Mouse (Mus musculus) left cerebral cortex, adult 2 months (tissue): ENCODE results near the gene Rps6ka5. TPM values are rescaled to one million over a fixed set of nuclear protein-coding genes. Genes with fewer than 3 reads are reported as not detected.

Source experiments
- DNase-seq, 2 experiments: peaks; one replicate each; pipeline ENCODE4 v3.0.0; 2021 to 2022; ENCODE audit warnings: low spot score in 2 of 2, mixed read lengths in 1 of 2; ENCODE audit errors: extremely low spot score in 1 of 2
- H3K27ac ChIP-seq: fragments of 200-600 bp; 2 replicates; pipeline ENCODE4 v1.8.1; 2022
- H3K4me3 ChIP-seq: fragments of 200-600 bp; 2 replicates; pipeline ENCODE4 v1.8.1; 2022
- CTCF ChIP-seq: fragments of 200-600 bp; IDR thresholded peaks from 2 replicates; pipeline ENCODE4 v1.8.1; 2022; ENCODE audit warnings: antibody characterized with exemption, mild to moderate bottlenecking, moderate library complexity
- intact Hi-C: fragments of 180-260 bp; cut with DNase I; formaldehyde crosslinking; loops from one replicate; pipeline ENCODE4 v1.15.1; 2025
- total RNA-seq, 2 experiments: library from RNA; stranded (reverse); gene quantifications; 2 replicates each; pipeline ENCODE4 v1.2.3; 2021

Rps6ka5 gene
- total RNA-seq, 2 experiments from 2014 or later, result 21.4 to 23.1 TPM

DNA sequence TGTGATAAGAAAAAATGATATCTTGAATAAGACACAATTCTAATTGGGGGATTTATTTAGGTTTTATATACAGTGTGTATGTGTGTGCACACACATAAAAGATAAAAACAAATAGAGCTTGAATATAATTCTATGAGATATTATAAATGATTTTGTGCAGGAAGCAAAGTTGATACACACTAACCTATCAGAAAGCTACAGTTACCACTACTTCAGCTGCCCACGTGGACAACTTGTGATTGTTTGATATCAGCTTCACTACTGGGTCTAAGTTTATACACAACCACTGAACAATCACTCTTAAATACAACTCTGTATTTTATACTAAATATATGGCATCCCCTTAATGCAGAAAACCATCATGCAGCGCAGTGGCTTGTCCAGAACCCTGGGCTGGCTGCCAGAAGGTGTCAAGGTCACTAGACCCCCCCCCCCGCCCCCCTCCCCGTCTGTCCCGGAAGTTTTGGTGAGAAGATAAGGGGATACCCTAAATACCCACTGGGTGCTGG, 113.5 kb downstream of the Rps6ka5 start:
- H3K27ac ChIP-seq, result no peak overlapping the region
- no peak for DNase-seq
- H3K4me3 ChIP-seq, result no peak overlapping the region
- no peak for TF ChIP-seq CTCF
- intact Hi-C loops, result no loop called here

DNA sequence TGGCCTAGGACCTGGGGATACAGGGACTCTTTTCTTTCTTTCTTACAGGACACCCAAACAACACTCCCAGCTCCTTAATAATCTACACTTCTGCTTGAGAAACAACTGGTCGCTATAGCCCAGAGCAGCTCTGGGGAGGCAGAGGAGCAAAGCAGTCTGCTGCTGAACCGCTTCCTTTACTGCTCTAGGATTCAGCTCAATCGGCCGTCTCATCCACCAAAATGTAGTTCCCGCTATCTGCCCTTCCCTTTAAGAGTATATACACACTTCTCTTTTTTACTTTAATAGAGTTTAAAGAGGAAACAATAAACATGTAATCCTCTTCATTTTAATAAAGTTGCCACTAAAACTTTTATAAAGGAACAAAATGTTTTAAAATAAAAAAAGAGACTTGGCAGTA, 117.0 kb downstream of the Rps6ka5 start:
- no peak overlapping the region for H3K27ac ChIP-seq
- intact Hi-C loops, result no loop called here
- no peak for TF ChIP-seq CTCF
- DNase-seq, result no peak
- H3K4me3 ChIP-seq, result no peak overlapping the region

DNA sequence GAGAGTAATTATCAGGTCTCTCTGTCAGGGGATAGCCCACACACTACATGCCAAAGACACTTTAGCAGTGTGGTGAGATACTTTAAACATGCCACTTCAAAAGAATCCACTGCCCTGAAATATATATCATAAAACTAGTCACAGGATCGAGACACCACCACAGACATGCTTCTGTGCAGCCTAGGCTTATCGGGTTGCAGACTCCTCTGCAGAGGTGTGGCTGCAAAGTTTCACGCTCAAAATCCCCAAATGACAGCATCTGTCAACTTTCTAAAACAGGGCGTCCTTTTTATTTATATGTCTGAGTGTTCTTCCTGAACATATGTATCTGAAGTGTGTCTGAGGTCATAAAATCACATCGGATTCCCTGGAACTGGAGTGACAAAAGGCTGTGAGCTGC, 117.7 kb downstream of the Rps6ka5 start:
- intact Hi-C loops, result no loop called here
- TF ChIP-seq CTCF, result no peak
- Histone ChIP-seq H3K4me3 (no peak overlapping the region), H3K27ac (no peak overlapping the region)
- DNase-seq, result no peak

DNA sequence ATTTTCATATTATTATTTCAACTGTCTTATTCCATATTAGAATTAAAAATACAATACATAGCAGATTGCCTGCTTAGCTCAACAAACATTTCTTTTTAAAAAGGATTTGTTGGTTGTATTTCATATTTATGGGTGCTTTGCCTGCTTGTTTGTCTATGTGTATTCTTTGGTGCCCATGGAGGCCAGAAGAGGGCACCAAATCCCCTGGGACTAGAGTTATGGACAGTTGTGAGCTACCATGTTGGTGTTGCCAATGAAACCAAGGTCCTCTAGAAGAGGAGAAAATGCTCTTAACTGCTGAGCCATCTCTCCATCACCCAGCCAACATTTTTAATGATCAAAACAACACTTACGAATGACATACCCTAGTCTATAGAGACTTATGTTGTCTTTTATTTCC, 120.0 kb downstream of the Rps6ka5 start:
- intact Hi-C loops, result loop anchor here (2.0 kb wide), 1 partner anchor 234 kb away; no protein-coding TSS in a partner anchor
- Histone ChIP-seq H3K4me3 (no peak overlapping the region), H3K27ac (no peak overlapping the region)
- peak; percentile 48 for TF ChIP-seq CTCF
- no peak for DNase-seq

DNA sequence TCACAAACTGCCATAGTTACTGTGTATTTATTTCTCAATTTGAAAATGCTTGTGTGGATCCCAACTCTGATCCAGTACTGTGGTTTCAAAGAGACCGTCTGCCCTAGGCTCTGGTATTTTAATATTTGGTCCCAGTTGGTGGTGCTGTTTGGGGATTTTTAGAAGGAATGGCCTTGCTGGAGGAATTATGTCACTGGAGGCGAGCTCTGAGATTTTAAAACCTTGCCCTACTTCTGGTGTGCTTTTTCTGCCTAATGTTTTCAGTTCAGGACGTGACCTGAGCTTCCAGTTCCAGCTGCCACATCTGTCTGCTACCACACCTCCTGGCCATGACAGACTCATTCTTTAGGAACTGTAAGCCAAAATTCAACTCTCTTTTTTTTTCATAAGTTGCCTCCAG, 121.2 kb downstream of the Rps6ka5 start:
- H3K4me3 ChIP-seq, result no peak overlapping the region

DNA sequence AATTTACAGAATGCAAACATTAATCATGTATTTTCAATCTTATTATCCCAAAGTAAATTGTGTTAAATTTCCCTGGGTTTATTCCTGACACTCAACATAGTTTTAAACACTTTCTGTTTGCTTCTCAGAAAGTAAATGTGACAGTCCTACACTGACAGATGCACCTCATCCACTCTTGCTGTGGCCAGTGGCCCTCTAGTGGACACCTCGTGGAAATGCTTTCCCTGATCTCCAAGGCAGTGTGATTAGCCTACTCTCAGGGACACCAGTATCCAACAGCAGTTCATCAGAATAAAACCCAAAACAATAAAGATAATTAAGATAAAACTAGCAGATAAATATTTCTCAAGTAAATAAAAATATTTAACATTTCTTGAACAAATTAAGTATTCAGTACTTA, 122.2 kb downstream of the Rps6ka5 start:
- Histone ChIP-seq H3K4me3 (no peak overlapping the region), H3K27ac (no peak overlapping the region)
- intact Hi-C loops, result no loop called here
- no peak for DNase-seq
- peak; percentile 91 for TF ChIP-seq CTCF

More for the DNA sequence above, 121.2 kb downstream of the Rps6ka5 start:
- TF ChIP-seq CTCF, result no peak
- intact Hi-C loops, result no loop called here
- no peak overlapping the region for H3K27ac ChIP-seq
- DNase-seq, result no peak

DNA sequence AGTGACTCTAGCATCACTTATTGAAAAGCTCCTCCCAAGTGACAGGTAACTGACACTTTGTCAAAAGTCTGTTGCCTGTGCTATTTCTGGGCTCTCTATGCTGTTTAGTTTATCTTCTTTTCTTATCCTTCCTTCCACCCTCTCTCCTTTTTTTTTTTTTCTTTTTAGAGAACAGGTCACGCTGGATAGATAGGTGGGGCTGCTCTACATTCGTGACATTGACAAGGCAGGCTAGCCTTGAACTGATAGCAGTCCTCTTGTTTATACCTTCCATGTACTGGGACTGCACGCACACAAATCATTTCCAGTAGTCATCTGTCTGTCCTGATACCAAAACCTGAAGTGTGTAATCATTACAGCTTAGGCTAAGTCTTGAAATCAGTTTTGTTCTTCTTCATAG, 132.1 kb downstream of the Rps6ka5 start:
- no peak overlapping the region for H3K4me3 ChIP-seq

DNA sequence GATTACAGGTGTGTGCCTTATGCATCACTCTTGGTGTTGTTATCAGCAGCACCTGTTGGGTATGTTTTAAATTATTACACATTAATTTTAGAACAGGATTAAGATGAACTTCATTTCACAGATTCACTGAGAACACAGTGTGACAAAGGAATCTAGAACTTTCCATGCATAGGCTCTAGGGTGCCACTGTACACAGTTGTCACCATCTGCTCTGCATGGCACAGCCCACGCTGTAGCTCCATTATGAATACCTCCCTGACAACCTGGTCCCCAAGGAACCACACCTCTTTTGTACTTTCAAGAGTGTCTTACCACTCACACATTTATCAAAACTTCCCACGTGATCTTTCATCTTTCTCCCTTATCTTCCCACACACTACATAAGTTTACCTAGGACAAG, 140.2 kb downstream of the Rps6ka5 start:
- Histone ChIP-seq H3K27ac (no peak overlapping the region), H3K4me3 (no peak overlapping the region)
- TF ChIP-seq CTCF, result no peak
- intact Hi-C loops, result no loop called here
- no peak for DNase-seq

More for the DNA sequence above, 132.1 kb downstream of the Rps6ka5 start:
- no peak overlapping the region for H3K27ac ChIP-seq
- intact Hi-C loops, result loop anchor here (10.0 kb wide), 1 partner anchor 330 kb away; no protein-coding TSS in a partner anchor
- DNase-seq, result no peak
- TF ChIP-seq CTCF, result no peak

DNA sequence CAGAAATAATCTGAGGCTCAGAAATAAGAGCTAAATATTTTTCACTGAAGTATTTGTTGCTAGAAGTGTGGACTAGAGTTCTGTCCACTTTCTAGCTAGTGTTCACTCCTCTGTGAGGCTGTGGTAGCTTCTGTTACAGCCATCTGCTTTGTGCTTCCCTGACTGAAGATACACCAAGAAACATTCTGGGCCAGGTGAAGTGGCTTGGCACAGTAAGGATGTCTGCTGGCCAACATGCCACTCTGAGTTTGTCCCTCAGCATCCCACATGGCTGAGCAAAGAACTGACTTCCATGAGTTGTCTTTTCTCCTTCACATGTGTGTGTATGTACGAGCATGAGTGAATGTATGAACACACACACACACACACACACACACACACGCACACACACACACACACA, 147.6 kb downstream of the Rps6ka5 start:
- Histone ChIP-seq H3K4me3 (no peak overlapping the region), H3K27ac (no peak overlapping the region)
- DNase-seq, result no peak
- intact Hi-C loops, result loop anchor here (5.0 kb wide), 1 partner anchor 143 kb away; no protein-coding TSS in a partner anchor
- TF ChIP-seq CTCF, result no peak

DNA sequence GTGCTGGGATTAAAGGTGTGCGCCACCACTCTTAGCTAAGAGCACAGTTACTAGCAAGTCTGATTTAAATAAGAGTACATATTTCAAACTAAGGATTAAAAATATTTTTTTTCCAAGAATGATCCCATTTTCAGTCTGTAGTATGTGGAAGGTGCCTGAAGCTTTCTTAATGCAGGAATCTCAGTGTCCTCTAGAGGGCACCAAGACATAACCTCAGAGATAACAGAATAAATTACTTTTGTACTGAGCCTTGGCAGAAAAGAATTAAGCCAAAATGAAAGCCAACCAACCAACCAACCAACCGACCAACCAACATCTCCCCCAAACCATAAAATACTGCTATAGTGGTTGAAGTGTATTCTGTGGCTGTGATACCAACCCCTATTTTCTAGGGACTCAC, 148.5 kb downstream of the Rps6ka5 start:
- TF ChIP-seq CTCF, result peak; percentile 74
- Histone ChIP-seq H3K4me3 (no peak overlapping the region), H3K27ac (no peak overlapping the region)
- peak in 1 of 2 experiments; percentile 39 for DNase-seq
- intact Hi-C loops, result loop anchor here (1.0 to 5.0 kb wide), 2 partner anchors 144 to 263 kb away; no protein-coding TSS in a partner anchor

DNA sequence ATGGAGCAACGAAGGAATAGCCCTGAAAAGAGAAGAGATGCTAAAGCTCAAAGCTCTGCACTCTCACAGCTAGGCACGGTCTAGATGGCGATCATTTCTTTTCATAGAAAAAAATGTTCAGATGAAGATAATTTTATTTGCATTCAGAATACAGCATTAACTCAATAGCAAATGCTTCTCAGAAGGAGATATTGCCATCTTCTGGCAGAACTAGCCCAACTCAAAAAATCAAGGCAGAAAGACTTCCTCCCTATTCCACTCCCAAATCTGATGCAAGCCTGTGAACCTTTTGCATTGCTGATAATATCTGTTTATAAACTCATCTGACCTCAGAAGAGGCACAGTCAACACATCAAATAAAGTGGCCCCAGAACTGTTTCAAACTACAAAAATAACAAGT, 151.0 kb downstream of the Rps6ka5 start:
- TF ChIP-seq CTCF, result peak; percentile 62
- Histone ChIP-seq H3K4me3 (no peak overlapping the region), H3K27ac (peak overlapping the region; percentile 77; the same call in 1 of the 2 replicates)
- intact Hi-C loops, result loop anchor here (2.0 to 5.0 kb wide), 2 partner anchors 147 to 409 kb away; no protein-coding TSS in a partner anchor
- DNase-seq, result no peak

DNA sequence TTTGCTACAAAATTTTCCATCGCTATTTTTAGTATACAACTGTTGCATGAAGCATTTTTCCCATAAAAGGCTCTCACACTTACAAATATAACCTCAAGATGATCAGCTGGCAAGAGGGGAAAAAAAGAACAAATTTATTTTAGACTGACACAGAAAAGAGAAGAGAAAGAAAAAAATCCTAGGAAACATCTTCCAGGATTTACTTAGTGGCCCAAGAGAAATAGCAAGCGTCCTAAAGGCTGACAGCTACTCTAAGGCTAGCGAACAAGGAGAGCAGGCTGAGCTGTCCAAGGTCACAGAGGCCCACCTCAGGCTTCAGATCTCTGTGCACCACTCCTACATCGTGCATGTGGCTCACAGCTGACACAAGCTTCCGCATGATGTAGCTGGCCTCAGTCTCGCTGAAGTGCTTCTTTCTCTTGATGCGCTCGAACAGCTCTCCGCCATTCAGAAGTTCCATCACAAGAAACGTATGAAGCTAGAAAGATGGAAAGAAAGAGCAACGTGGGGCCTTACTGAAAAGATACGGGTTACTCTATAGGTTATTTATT, 156.2 kb downstream of the Rps6ka5 start:
- no peak for DNase-seq
- TF ChIP-seq CTCF, result no peak
- Histone ChIP-seq H3K4me3 (no peak overlapping the region), H3K27ac (peak overlapping the region; percentile 87)
- intact Hi-C loops, result loop anchor here (2.0 to 5.0 kb wide), 2 partner anchors 132 to 368 kb away; no protein-coding TSS in a partner anchor

DNA sequence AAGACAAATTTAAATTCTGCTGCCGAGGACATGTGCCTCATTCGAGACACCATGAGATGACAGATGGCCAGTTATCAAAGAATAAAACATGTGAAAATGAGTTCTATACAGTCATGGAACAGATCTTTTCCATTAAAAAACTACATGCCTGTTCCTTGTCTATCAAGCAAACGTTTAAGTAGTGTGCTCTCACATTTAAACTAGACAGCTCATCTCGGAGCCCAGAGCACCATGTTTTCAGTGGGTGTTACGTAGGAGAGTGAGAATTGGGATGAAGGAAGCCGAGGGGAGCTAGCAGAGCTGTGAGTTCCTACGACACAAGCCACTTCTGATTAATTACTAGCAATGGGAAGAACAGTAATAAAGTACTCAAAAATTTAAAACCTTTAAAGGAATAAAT, 158.0 kb downstream of the Rps6ka5 start:
- H3K4me3 ChIP-seq, result no peak overlapping the region
- DNase-seq, result peak; percentile 40 to 49
- TF ChIP-seq CTCF, result no peak
- intact Hi-C loops, result loop anchor here (2.0 kb wide), 2 partner anchors 90 to 216 kb away; no protein-coding TSS in a partner anchor
- peak overlapping the region; percentile 87 for H3K27ac ChIP-seq
